Mouse (Mus musculus): ENCODE measurements around the gene Baiap2. TPM values are rescaled to one million over a fixed set of nuclear protein-coding genes. Genes with fewer than 3 reads are reported as not detected.
A peak's percentile ranks its signal among the peaks of the same experiment; 100 is the strongest.

Gene Baiap2
- polyA plus RNA-seq, 1 experiment from 2014 or later = 21.3 TPM

GRCm38 (mm10) chr11:120005434-120006317 is 63.1 kb downstream of the Baiap2 start:
- Histone ChIP-seq H3K27ac (ENCODE audit: low read depth) (no peak overlapping the region), H3K4me2 (ENCODE audit: low read depth, low read length) (no peak overlapping the region), H3K4me3 (ENCODE audit: low read depth, low read length) (no peak overlapping the region), H3K4me1 (ENCODE audit: insufficient read depth) (peaks cover 4% of the 10 kb centered on the region; the same call in 1 of the 2 replicates), H3K36me3 (replicated peaks; ENCODE audit: insufficient read depth, low read length) (peaks cover 16% of the 10 kb centered on the region), H3K9ac (replicated peaks) (no peak overlapping the region), H3K27me3 (ENCODE audit: insufficient read depth, low read length) (no peaks in the 10 kb centered on the region), H3K9me3 (ENCODE audit: low read length) (no peaks in the 10 kb centered on the region)
- DNase-seq (no peak), ATAC-seq (no peak)
- TF ChIP-seq EP300 (IDR thresholded peaks at IDR 0.05; ENCODE audit: low read depth) (no peak), CTCF (IDR thresholded peaks at IDR 0.05; ENCODE audit: low read depth) (no peak)
- 74% methylated on average over 18 of the region's 18 CpGs for WGBS (ENCODE audit: insufficient replicate concordance)

GRCm38 (mm10) chr11:120007496-120008080 is 65.0 kb downstream of the Baiap2 start:
- Histone ChIP-seq H3K27ac (ENCODE audit: low read depth) (no peak overlapping the region), H3K4me2 (ENCODE audit: low read depth, low read length) (no peak overlapping the region), H3K9ac (replicated peaks) (0 out of 2 replicates have a peak overlapping the region, but pooled peaks have one; percentile 44), H3K36me3 (replicated peaks; ENCODE audit: insufficient read depth, low read length) (0 out of 2 replicates have a peak, but pooled peaks cover 5% of the 10 kb centered on the region), H3K9me3 (ENCODE audit: low read length) (no peaks in the 10 kb centered on the region), H3K4me1 (ENCODE audit: insufficient read depth) (peaks cover 4% of the 10 kb centered on the region; the same call in 1 of the 2 replicates), H3K4me3 (ENCODE audit: low read depth, low read length) (no peak overlapping the region), H3K27me3 (ENCODE audit: insufficient read depth, low read length) (no peaks in the 10 kb centered on the region)
- WGBS (ENCODE audit: insufficient replicate concordance) = 56% methylated on average over 4 of the region's 4 CpGs
- ATAC-seq (peak; percentile 63), DNase-seq (peak; percentile 62)
- TF ChIP-seq CTCF (IDR thresholded peaks at IDR 0.05; ENCODE audit: low read depth) = 0 out of 2 replicates have a peak, but pooled peaks have one; percentile 7
- TF ChIP-seq EP300 (IDR thresholded peaks at IDR 0.05; ENCODE audit: low read depth) = no peak

DNA sequence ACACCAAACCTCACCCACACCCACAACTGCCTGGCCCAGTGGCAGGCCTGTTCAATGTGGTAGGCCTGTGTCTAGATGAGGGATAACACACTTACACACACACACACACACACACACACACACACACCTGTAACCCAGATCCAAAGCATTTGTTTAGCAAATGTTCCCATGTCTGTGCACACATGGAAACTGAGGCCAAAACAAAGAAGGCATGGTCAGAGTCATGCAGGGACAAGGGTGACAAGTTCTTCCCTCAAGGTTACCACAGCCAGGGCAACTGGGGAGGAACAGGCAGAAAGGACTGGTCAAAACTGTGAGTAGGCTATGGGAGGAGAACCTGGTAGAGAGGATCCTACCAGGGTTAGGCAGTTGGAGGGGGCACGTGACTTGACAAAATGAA is 65.9 kb downstream of the Baiap2 start:
- 0 out of 2 replicates have a peak, but pooled peaks cover 4% of the 10 kb centered on the region for H3K36me3 ChIP-seq (replicated peaks; ENCODE audit: insufficient read depth, low read length)
- 94% methylated on average over 1 of the region's 1 CpGs for WGBS (ENCODE audit: insufficient replicate concordance)
- no peak overlapping the region for H3K4me3 ChIP-seq (ENCODE audit: low read depth, low read length)
- peaks cover 7% of the 10 kb centered on the region for H3K4me1 ChIP-seq (ENCODE audit: insufficient read depth)
- H3K27ac ChIP-seq (ENCODE audit: low read depth) = no peak overlapping the region
- H3K9ac ChIP-seq (replicated peaks) = no peak overlapping the region
- no peak for TF ChIP-seq CTCF (IDR thresholded peaks at IDR 0.05; ENCODE audit: low read depth)
- ATAC-seq (no peak), DNase-seq (no peak)
- H3K9me3 ChIP-seq (ENCODE audit: low read length) = no peaks in the 10 kb centered on the region
- H3K4me2 ChIP-seq (ENCODE audit: low read depth, low read length) = no peak overlapping the region
- H3K27me3 ChIP-seq (ENCODE audit: insufficient read depth, low read length) = no peaks in the 10 kb centered on the region

- no peak for TF ChIP-seq EP300 (IDR thresholded peaks at IDR 0.05; ENCODE audit: low read depth)
- no peak for TF ChIP-seq CTCF (IDR thresholded peaks at IDR 0.05; ENCODE audit: low read depth)
- WGBS (ENCODE audit: insufficient replicate concordance) = 78% methylated on average over 7 of the region's 8 CpGs
- no peak overlapping the region for H3K4me3 ChIP-seq (ENCODE audit: low read depth, low read length)
- H3K4me2 ChIP-seq (ENCODE audit: low read depth, low read length) = no peak overlapping the region
- peaks cover 9% of the 10 kb centered on the region for H3K4me1 ChIP-seq (ENCODE audit: insufficient read depth)
- H3K9ac ChIP-seq (replicated peaks) = no peak overlapping the region
- DNase-seq (no peak), ATAC-seq (no peak)
- no peaks in the 10 kb centered on the region for H3K27me3 ChIP-seq (ENCODE audit: insufficient read depth, low read length)
- H3K27ac ChIP-seq (ENCODE audit: low read depth) = no peak overlapping the region
- no peaks in the 10 kb centered on the region for H3K36me3 ChIP-seq (replicated peaks; ENCODE audit: insufficient read depth, low read length)
- no peaks in the 10 kb centered on the region for H3K9me3 ChIP-seq (ENCODE audit: low read length)
These were observed 66.4 kb downstream of the Baiap2 start for GRCm38 (mm10) chr11:120008956-120009355.

GRCm38 (mm10) chr11:120009937-120010336 is 67.4 kb downstream of the Baiap2 start:
- 86% methylated on average over 20 of the region's 20 CpGs for WGBS (ENCODE audit: insufficient replicate concordance)
- Histone ChIP-seq H3K4me1 (ENCODE audit: insufficient read depth) (peaks cover 9% of the 10 kb centered on the region), H3K4me3 (ENCODE audit: low read depth, low read length) (no peak overlapping the region), H3K27ac (ENCODE audit: low read depth) (no peak overlapping the region), H3K36me3 (replicated peaks; ENCODE audit: insufficient read depth, low read length) (no peaks in the 10 kb centered on the region), H3K27me3 (ENCODE audit: insufficient read depth, low read length) (no peaks in the 10 kb centered on the region), H3K4me2 (ENCODE audit: low read depth, low read length) (no peak overlapping the region), H3K9ac (replicated peaks) (no peak overlapping the region), H3K9me3 (ENCODE audit: low read length) (no peaks in the 10 kb centered on the region)
- ATAC-seq (no peak), DNase-seq (no peak)
- no peak for TF ChIP-seq CTCF (IDR thresholded peaks at IDR 0.05; ENCODE audit: low read depth)
- TF ChIP-seq EP300 (IDR thresholded peaks at IDR 0.05; ENCODE audit: low read depth) = no peak

GRCm38 (mm10) chr11:120011114-120011760 is 68.7 kb downstream of the Baiap2 start:
- no peaks in the 10 kb centered on the region for H3K9me3 ChIP-seq (ENCODE audit: low read length)
- H3K27ac ChIP-seq (ENCODE audit: low read depth) = no peak overlapping the region
- H3K36me3 ChIP-seq (replicated peaks; ENCODE audit: insufficient read depth, low read length) = no peaks in the 10 kb centered on the region
- ATAC-seq (no peak), DNase-seq (no peak)
- TF ChIP-seq EP300 (IDR thresholded peaks at IDR 0.05; ENCODE audit: low read depth) (no peak), CTCF (IDR thresholded peaks at IDR 0.05; ENCODE audit: low read depth) (no peak)
- H3K4me1 ChIP-seq (ENCODE audit: insufficient read depth) = peaks cover 9% of the 10 kb centered on the region
- H3K27me3 ChIP-seq (ENCODE audit: insufficient read depth, low read length) = no peaks in the 10 kb centered on the region
- WGBS (ENCODE audit: insufficient replicate concordance) = 65% methylated on average over 11 of the region's 11 CpGs
- no peak overlapping the region for H3K4me2 ChIP-seq (ENCODE audit: low read depth, low read length)
- H3K9ac ChIP-seq (replicated peaks) = no peak overlapping the region
- H3K4me3 ChIP-seq (ENCODE audit: low read depth, low read length) = no peak overlapping the region

All from liver, postnatal 0 days (tissue).